Mouse (Mus musculus): Measurements from ENCODE around the gene Samd8. TPM values are rescaled to one million over a fixed set of nuclear protein-coding genes. Genes with fewer than 3 reads are reported as not detected.

Gene Samd8
- polyA plus RNA-seq, 1 experiment from 2014 or later, result 15.0 TPM

Other genes with a start within 250 kb of the Samd8 start
- not detected in 2 replicates for gene Dupd1, start 36.0 kb upstream of the Samd8 start, polyA plus RNA-seq (2014; fragmentation: Nextera tagmentation; extraction: Ambion mirVana)
- not detected in 2 replicates for gene Dusp13, start 650 bp downstream of the Samd8 start, polyA plus RNA-seq (2014; fragmentation: Nextera tagmentation; extraction: Ambion mirVana)
- 271 and 278 TPM in 2 replicates for gene Vdac2, start 74.7 kb downstream of the Samd8 start, polyA plus RNA-seq (2014; fragmentation: Nextera tagmentation; extraction: Ambion mirVana)
- gene Comtd1, start 98.4 kb downstream of the Samd8 start, polyA plus RNA-seq (2014; fragmentation: Nextera tagmentation; extraction: Ambion mirVana), result 25.8 and 29.8 TPM in 2 replicates
- gene Zfp503, start 239.1 kb downstream of the Samd8 start, polyA plus RNA-seq (2014; fragmentation: Nextera tagmentation; extraction: Ambion mirVana), result 15.2 and 17.0 TPM in 2 replicates